Mouse (Mus musculus): Measurements from ENCODE around the gene Gpr107. TPM values are rescaled to one million over a fixed set of nuclear protein-coding genes. Genes with fewer than 3 reads are reported as not detected.

Gene Gpr107
- polyA plus RNA-seq, 1 experiment: 28.7 TPM

DNA sequence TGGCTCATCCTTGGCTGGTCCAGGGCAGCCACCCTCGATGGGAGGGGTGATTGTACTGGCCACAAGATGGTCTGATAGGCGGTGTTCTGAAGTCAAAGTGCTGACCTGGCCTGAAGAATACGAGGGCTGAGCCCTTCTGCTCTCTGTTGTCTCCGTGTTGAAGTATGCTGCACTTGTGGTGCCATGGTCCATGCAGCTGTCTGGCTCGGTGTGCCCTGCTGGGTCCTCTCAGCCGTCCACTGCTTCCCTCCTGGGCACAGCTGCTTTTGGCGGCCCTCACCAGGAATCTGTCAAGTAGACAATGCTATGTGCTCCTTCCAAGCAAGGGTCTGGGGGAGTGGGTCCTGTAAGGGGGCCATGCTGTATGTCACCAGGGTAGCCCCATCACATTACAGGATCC lies 68.7 kb downstream of the Gpr107 start:
- Histone ChIP-seq H3K36me3 (ENCODE audit: control insufficient read depth, insufficient read depth) (no peaks in the 10 kb centered on the region), H3K79me2 (ENCODE audit: control insufficient read depth, insufficient read depth) (no peaks in the 10 kb centered on the region)
- TF ChIP-seq USF1 (IDR thresholded peaks at IDR 0.05; ENCODE audit: low read depth) (no peak), CEBPB (IDR thresholded peaks at IDR 0.05; ENCODE audit: low read depth) (no peak), FOSL1 (IDR thresholded peaks at IDR 0.05; ENCODE audit: insufficient read depth, low read length, poor library complexity, severe bottlenecking) (no peak), MAX (IDR thresholded peaks at IDR 0.05) (no peak), MYOG (IDR thresholded peaks at IDR 0.05; ENCODE audit: control insufficient read depth, extremely low read depth, insufficient read length) (no peak)

GRCm38 (mm10) chr2:31221582-31221981 lies 69.5 kb downstream of the Gpr107 start:
- Histone ChIP-seq H3K27me3 (ENCODE audit: control insufficient read depth, insufficient read depth, insufficient read length) (no peaks in the 10 kb centered on the region), H3K79me3 (ENCODE audit: low read depth) (no peaks in the 10 kb centered on the region), H3K36me3 (ENCODE audit: control insufficient read depth, insufficient read depth) (no peaks in the 10 kb centered on the region), H3ac (ENCODE audit: control insufficient read depth, insufficient read length, low read depth) (no peak overlapping the region), H3K79me2 (ENCODE audit: control insufficient read depth, insufficient read depth) (no peaks in the 10 kb centered on the region), H3K4me3 (ENCODE audit: insufficient read depth, poor library complexity, severe bottlenecking) (no peak overlapping the region)
- TF ChIP-seq FOSL1 (IDR thresholded peaks at IDR 0.05; ENCODE audit: insufficient read depth, low read length, poor library complexity, severe bottlenecking) (no peak), MYOG (IDR thresholded peaks at IDR 0.05; ENCODE audit: control insufficient read depth, extremely low read depth, insufficient read length) (no peak), MAX (IDR thresholded peaks at IDR 0.05) (no peak), MYOD1 (IDR thresholded peaks at IDR 0.05; ENCODE audit: control insufficient read depth, insufficient read length, low read depth) (no peak), CTCF (IDR thresholded peaks at IDR 0.05; ENCODE audit: control insufficient read depth, insufficient read depth, insufficient read length) (no peak), USF1 (IDR thresholded peaks at IDR 0.05; ENCODE audit: low read depth) (no peak), CEBPB (IDR thresholded peaks at IDR 0.05; ENCODE audit: low read depth) (no peak)

More for the DNA sequence above, 68.7 kb downstream of the Gpr107 start:
- Histone ChIP-seq H3K79me3 (ENCODE audit: low read depth) (no peaks in the 10 kb centered on the region), H3K27me3 (ENCODE audit: control insufficient read depth, insufficient read depth, insufficient read length) (no peaks in the 10 kb centered on the region), H3K4me3 (ENCODE audit: insufficient read depth, poor library complexity, severe bottlenecking) (no peak overlapping the region), H3ac (ENCODE audit: control insufficient read depth, insufficient read length, low read depth) (no peak overlapping the region)

GRCm38 (mm10) chr2:31228768-31229311 lies 76.7 kb downstream of the Gpr107 start:
- no peaks in the 10 kb centered on the region for H3K79me3 ChIP-seq (ENCODE audit: low read depth)
- no peaks in the 10 kb centered on the region for H3K36me3 ChIP-seq (ENCODE audit: control insufficient read depth, insufficient read depth)
- no peak overlapping the region for H3K4me3 ChIP-seq (ENCODE audit: insufficient read depth, poor library complexity, severe bottlenecking)
- no peaks in the 10 kb centered on the region for H3K79me2 ChIP-seq (ENCODE audit: control insufficient read depth, insufficient read depth)
- no peak for TF ChIP-seq USF1 (IDR thresholded peaks at IDR 0.05; ENCODE audit: low read depth)
- TF ChIP-seq CTCF (IDR thresholded peaks at IDR 0.05; ENCODE audit: control insufficient read depth, insufficient read depth, insufficient read length): no peak
- no peak for TF ChIP-seq CEBPB (IDR thresholded peaks at IDR 0.05; ENCODE audit: low read depth)
- no peak for TF ChIP-seq MYOD1 (IDR thresholded peaks at IDR 0.05; ENCODE audit: control insufficient read depth, insufficient read length, low read depth)
- no peak for TF ChIP-seq MYOG (IDR thresholded peaks at IDR 0.05; ENCODE audit: control insufficient read depth, extremely low read depth, insufficient read length)
- no peak for TF ChIP-seq MAX (IDR thresholded peaks at IDR 0.05)
- H3ac ChIP-seq (ENCODE audit: control insufficient read depth, insufficient read length, low read depth): no peak overlapping the region
- no peaks in the 10 kb centered on the region for H3K27me3 ChIP-seq (ENCODE audit: control insufficient read depth, insufficient read depth, insufficient read length)

DNA sequence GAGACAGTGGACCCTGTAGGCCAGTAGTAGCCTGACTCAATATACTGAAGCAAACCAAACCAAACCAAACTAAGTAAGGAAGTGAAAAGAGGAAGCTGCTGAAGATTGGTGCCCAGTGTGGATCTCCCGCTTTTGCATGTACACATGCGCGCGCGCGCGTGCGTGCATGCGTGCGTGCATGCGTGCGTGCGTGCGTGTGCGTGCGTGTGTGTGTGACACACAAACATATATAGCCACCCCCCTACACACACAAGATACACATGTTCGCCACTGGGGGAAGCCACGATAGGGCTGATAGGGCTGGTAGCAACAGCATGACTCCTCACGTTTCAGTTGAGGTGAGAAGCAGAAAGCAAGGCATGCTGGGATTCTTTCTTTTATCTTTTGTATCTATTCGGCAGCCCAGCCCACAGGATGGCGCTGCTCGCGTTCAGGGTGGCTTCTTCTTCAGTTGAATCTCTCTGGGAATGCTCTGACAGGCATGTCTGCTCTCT lies 87.1 kb downstream of the Gpr107 start:
- H3ac ChIP-seq (ENCODE audit: control insufficient read depth, insufficient read length, low read depth): peak overlapping the region; percentile 14
- no peaks in the 10 kb centered on the region for H3K27me3 ChIP-seq (ENCODE audit: control insufficient read depth, insufficient read depth, insufficient read length)
- no peak overlapping the region for H3K4me3 ChIP-seq (ENCODE audit: insufficient read depth, poor library complexity, severe bottlenecking)
- H3K36me3 ChIP-seq (ENCODE audit: control insufficient read depth, insufficient read depth): no peaks in the 10 kb centered on the region
- no peak for TF ChIP-seq MYOG (IDR thresholded peaks at IDR 0.05; ENCODE audit: control insufficient read depth, extremely low read depth, insufficient read length)
- TF ChIP-seq CTCF (IDR thresholded peaks at IDR 0.05; ENCODE audit: control insufficient read depth, insufficient read depth, insufficient read length): peak; percentile 10
- no peaks in the 10 kb centered on the region for H3K79me2 ChIP-seq (ENCODE audit: control insufficient read depth, insufficient read depth)
- H3K79me3 ChIP-seq (ENCODE audit: low read depth): no peaks in the 10 kb centered on the region

DNA sequence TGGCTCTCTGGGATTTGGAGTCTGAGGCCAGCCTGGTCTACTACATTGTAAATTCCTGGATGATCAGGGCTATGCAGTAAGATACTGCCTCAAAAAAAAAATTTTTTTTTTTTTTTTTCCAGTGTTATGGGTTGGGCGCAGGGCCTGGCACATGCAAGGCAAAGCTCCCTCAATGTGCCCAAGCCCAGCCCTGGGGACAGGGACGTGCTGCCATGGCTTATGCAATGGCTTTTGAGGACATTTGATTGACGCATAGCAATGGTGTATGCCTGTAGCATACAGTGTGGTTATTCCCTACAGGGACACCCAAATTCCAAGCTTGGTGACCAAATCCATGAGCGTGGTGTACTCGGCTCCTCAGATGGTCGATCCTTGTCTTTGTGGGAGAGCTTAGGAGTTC lies 87.7 kb downstream of the Gpr107 start:
- no peaks in the 10 kb centered on the region for H3K79me3 ChIP-seq (ENCODE audit: low read depth)
- no peaks in the 10 kb centered on the region for H3K27me3 ChIP-seq (ENCODE audit: control insufficient read depth, insufficient read depth, insufficient read length)
- H3ac ChIP-seq (ENCODE audit: control insufficient read depth, insufficient read length, low read depth): no peak overlapping the region
- peak; percentile 36 for TF ChIP-seq MAX (IDR thresholded peaks at IDR 0.05)
- TF ChIP-seq MYOD1 (IDR thresholded peaks at IDR 0.05; ENCODE audit: control insufficient read depth, insufficient read length, low read depth): peak; percentile 11
- TF ChIP-seq CTCF (IDR thresholded peaks at IDR 0.05; ENCODE audit: control insufficient read depth, insufficient read depth, insufficient read length): no peak
- TF ChIP-seq USF1 (IDR thresholded peaks at IDR 0.05; ENCODE audit: low read depth): no peak
- no peak for TF ChIP-seq FOSL1 (IDR thresholded peaks at IDR 0.05; ENCODE audit: insufficient read depth, low read length, poor library complexity, severe bottlenecking)
- no peak for TF ChIP-seq MYOG (IDR thresholded peaks at IDR 0.05; ENCODE audit: control insufficient read depth, extremely low read depth, insufficient read length)
- peak; percentile 17 for TF ChIP-seq CEBPB (IDR thresholded peaks at IDR 0.05; ENCODE audit: low read depth)
- no peak overlapping the region for H3K4me3 ChIP-seq (ENCODE audit: insufficient read depth, poor library complexity, severe bottlenecking)
- no peaks in the 10 kb centered on the region for H3K79me2 ChIP-seq (ENCODE audit: control insufficient read depth, insufficient read depth)
- no peaks in the 10 kb centered on the region for H3K36me3 ChIP-seq (ENCODE audit: control insufficient read depth, insufficient read depth)

GRCm38 (mm10) chr2:31241639-31242038 lies 89.5 kb downstream of the Gpr107 start:
- Histone ChIP-seq H3K36me3 (ENCODE audit: control insufficient read depth, insufficient read depth) (no peaks in the 10 kb centered on the region), H3K79me3 (ENCODE audit: low read depth) (peaks cover 4% of the 10 kb centered on the region), H3ac (ENCODE audit: control insufficient read depth, insufficient read length, low read depth) (no peak overlapping the region), H3K4me3 (ENCODE audit: insufficient read depth, poor library complexity, severe bottlenecking) (no peak overlapping the region), H3K79me2 (ENCODE audit: control insufficient read depth, insufficient read depth) (peaks cover 7% of the 10 kb centered on the region), H3K27me3 (ENCODE audit: control insufficient read depth, insufficient read depth, insufficient read length) (no peaks in the 10 kb centered on the region)
- TF ChIP-seq USF1 (IDR thresholded peaks at IDR 0.05; ENCODE audit: low read depth): no peak
- no peak for TF ChIP-seq MAX (IDR thresholded peaks at IDR 0.05)

Data from C2C12 (cell line).